8 mouse cellular contexts compared by ENCODE assay signal in genomic region chr3:151222407-151222806, GRCm38 (mm10).
DNase-seq lines count a peak whose midpoint lies in the region; ATAC-seq and TF ChIP-seq lines count a peak whose summit lies in the region.

No protein-coding gene starts in this region.

- TF ChIP-seq EP300 in liver, embryonic 14.5 days (IDR thresholded peaks at IDR 0.05; ENCODE audit: low read depth), result no peak

- DNase-seq in cerebellum, postnatal 10 days, result peak; percentile 17 to 55
- no peak for DNase-seq in cerebellum, adult 11 months
- no peak for DNase-seq in liver, embryonic 14.5 days (ENCODE audit: low read depth in 3 of 3, low spot score in 3 of 3)
- DNase-seq in liver, result no peak
- DNase-seq in embryo, embryonic 11.5 days (ENCODE audit: low read depth, low spot score), result peak; percentile 31
- DNase-seq in midbrain, postnatal 0 days (ENCODE audit: low spot score), result peak; percentile 63
- DNase-seq in cerebellum, postnatal 25 days, result no peak

- H3K27me3 ChIP-seq in liver, embryonic 14.5 days (ENCODE audit: control insufficient read depth, insufficient read depth, low read length), result no peaks in the 10 kb centered on the region
- H3K27me3 ChIP-seq in midbrain, postnatal 0 days (ENCODE audit: insufficient read depth, low read length), result no peaks in the 10 kb centered on the region

- ATAC-seq in liver, embryonic 14.5 days (ENCODE audit: insufficient read depth), result no peak
- ATAC-seq in midbrain, postnatal 0 days (ENCODE audit: low FRiP score), result no peak
- ATAC-seq in CD4-positive, CD25-positive, alpha-beta regulatory T cell, adult 4 months, result no peak

- TF ChIP-seq CTCF in liver, embryonic 14.5 days (IDR thresholded peaks at IDR 0.05; ENCODE audit: low read depth), result peak; percentile 38; the same call in 1 of the 2 replicates
- TF ChIP-seq CTCF in midbrain, postnatal 0 days (IDR thresholded peaks at IDR 0.05), result peak; percentile 90

- H3K4me1 ChIP-seq in liver, embryonic 14.5 days (replicated peaks; ENCODE audit: control insufficient read depth in 2 of 2, insufficient read depth in 2 of 2, low read length in 1 of 2), result no peaks in the 10 kb centered on the region
- H3K4me1 ChIP-seq in midbrain, postnatal 0 days (ENCODE audit: insufficient read depth, low read length), result no peaks in the 10 kb centered on the region

- no peaks in the 10 kb centered on the region for H3K9me3 ChIP-seq in liver, embryonic 14.5 days (ENCODE audit: control insufficient read depth, low read length)
- no peaks in the 10 kb centered on the region for H3K9me3 ChIP-seq in midbrain, postnatal 0 days (ENCODE audit: low read length)

- H3K4me3 ChIP-seq in liver, embryonic 14.5 days (ENCODE audit: insufficient read depth in 1 of 2, low read depth in 2 of 2, low read length in 2 of 2), result no peak overlapping the region
- H3K4me3 ChIP-seq in midbrain, postnatal 0 days (ENCODE audit: low read depth, low read length), result no peak overlapping the region

- H3K27ac ChIP-seq in liver, embryonic 14.5 days, result no peak overlapping the region
- no peak overlapping the region for H3K27ac ChIP-seq in midbrain, postnatal 0 days (ENCODE audit: low read depth, low read length)

- no peaks in the 10 kb centered on the region for H3K36me3 ChIP-seq in liver, embryonic 14.5 days (replicated peaks; ENCODE audit: control insufficient read depth, insufficient read depth, low read depth)
- no peaks in the 10 kb centered on the region for H3K36me3 ChIP-seq in midbrain, postnatal 0 days (ENCODE audit: insufficient read depth, low read length)

- WGBS in liver, embryonic 14.5 days (ENCODE audit: insufficient replicate concordance), result 14% methylated on average over 3 of the region's 3 CpGs
- WGBS in midbrain, postnatal 0 days, result 8% methylated on average over 3 of the region's 3 CpGs

- H3K4me2 ChIP-seq in liver, embryonic 14.5 days (ENCODE audit: low read depth), result no peak overlapping the region
- H3K4me2 ChIP-seq in midbrain, postnatal 0 days (ENCODE audit: low read depth, low read length, poor library complexity, severe bottlenecking), result no peak overlapping the region

- H3K9ac ChIP-seq in liver, embryonic 14.5 days (replicated peaks), result no peak overlapping the region
- no peak overlapping the region for H3K9ac ChIP-seq in midbrain, postnatal 0 days (replicated peaks; ENCODE audit: low read length, poor library complexity, severe bottlenecking)

Comparison
In these comparisons a context has a peak if more than half of its experiments do, and no peak if none do; other contexts are left out.
1. DNase-seq: peak in cerebellum, postnatal 10 days (2 of 2), embryo, embryonic 11.5 days (single experiment) and midbrain, postnatal 0 days (single experiment); none in cerebellum, adult 11 months (single experiment), liver, embryonic 14.5 days (0 of 3), liver (single experiment) and cerebellum, postnatal 25 days (0 of 2).